Mouse (Mus musculus) heart, embryonic 12.5 days (tissue): Measurements from ENCODE around the gene Slc25a18. TPM values are rescaled to one million over a fixed set of nuclear protein-coding genes. Genes with fewer than 3 reads are reported as not detected.
A peak's percentile ranks its signal among the peaks of the same experiment; 100 is the strongest.

Experiments
- ATAC-seq: fragments of 200-750 bp; cut with Nextera tagmentation; 2 replicates; pipeline ENCODE4 v1.8.0; 2017; ENCODE audit warnings: moderate TSS enrichment, moderate library complexity; ENCODE audit not compliant: insufficient number of reproducible peaks, low FRiP score
- H3K27ac ChIP-seq: fragments of 300-500 bp; sonication (generic); 2 replicates; pipeline ENCODE4 v1.5.1; 2016; ENCODE audit warnings: mild to moderate bottlenecking, moderate library complexity; ENCODE audit not compliant: poor library complexity, severe bottlenecking
- H3K27me3 ChIP-seq: fragments of 300-500 bp; sonication (generic); replicated peaks from 2 replicates; pipeline ENCODE4 v1.6.1; 2016; ENCODE audit warnings: mild to moderate bottlenecking, moderate library complexity
- H3K36me3 ChIP-seq: fragments of 300-500 bp; sonication (generic); 2 replicates; pipeline ENCODE4 v1.6.1; 2016; ENCODE audit warnings: mild to moderate bottlenecking, moderate library complexity
- H3K4me1 ChIP-seq: fragments of 300-500 bp; sonication (generic); replicated peaks from 2 replicates; pipeline ENCODE4 v1.6.1; 2016; ENCODE audit warnings: mild to moderate bottlenecking
- H3K4me2 ChIP-seq: fragments of 300-500 bp; sonication (generic); 2 replicates; pipeline ENCODE4 v1.6.1; 2016; ENCODE audit warnings: mild to moderate bottlenecking, moderate library complexity
- H3K4me3 ChIP-seq: fragments of 300-500 bp; sonication (generic); 2 replicates; pipeline ENCODE4 v1.5.1; 2016; ENCODE audit warnings: mild to moderate bottlenecking
- H3K9ac ChIP-seq: fragments of 300-500 bp; sonication (generic); 2 replicates; pipeline ENCODE4 v1.6.1; 2016; ENCODE audit warnings: mild to moderate bottlenecking, moderate library complexity
- H3K9me3 ChIP-seq: fragments of 300-500 bp; sonication (generic); replicated peaks from 2 replicates; pipeline ENCODE4 v1.6.1; 2016; ENCODE audit warnings: mild to moderate bottlenecking, moderate library complexity
- WGBS: fragments of 180-500 bp; shearing (Covaris S2); methylation state at CpG from one replicate; pipeline ENCODE4 v1.1.7; 2016; 5-methylcytosine and 5-hydroxymethylcytosine counted together
- polyA plus RNA-seq: library from polyadenylated mRNA; unstranded; fragments of >200 nt; fragmentation: Nextera tagmentation; extraction: Ambion mirVana; gene quantifications from 2 replicates; pipeline ENCODE4 v1.2.1, GENCODE M21; 2016

Slc25a18 gene
- polyA plus RNA-seq, 1 experiment from 2014 or later, result 0.28 TPM

DNA sequence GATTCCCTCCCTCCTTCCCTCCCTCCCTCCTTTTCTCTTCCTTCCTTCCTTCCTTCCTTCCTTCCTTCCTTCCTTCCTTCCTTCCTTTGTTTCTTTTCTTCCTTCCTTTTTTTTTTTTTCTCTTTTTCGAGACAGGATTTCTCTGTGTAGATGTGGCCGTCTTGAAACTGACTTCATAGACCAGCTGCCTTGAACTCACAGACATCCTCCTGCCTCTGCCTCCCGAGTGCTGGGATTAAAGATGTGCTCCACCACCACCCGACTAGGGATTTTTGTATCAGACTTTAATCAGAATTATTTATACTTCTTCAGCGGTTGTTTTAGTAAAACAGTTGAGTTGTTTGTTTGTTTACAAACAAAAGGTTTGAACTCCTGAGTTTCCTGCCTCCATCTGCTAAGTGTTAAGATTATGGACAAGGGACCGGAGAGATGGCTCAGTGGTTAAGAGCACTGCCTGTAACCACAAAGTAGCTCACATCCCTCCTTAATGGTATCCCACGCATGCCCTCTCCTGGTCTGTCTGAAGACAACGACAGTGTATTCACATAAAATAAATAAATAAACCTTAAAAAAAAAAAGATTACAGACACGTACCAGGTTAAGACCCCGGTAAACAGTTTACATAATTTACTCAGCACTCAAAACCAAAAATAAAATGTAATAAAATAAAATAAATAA, 49.7 kb downstream of the Slc25a18 start:
- Histone ChIP-seq H3K27me3 (no peaks in the 10 kb centered on the region), H3K4me2 (peak overlapping the region; percentile 16; the same call in 1 of the 2 replicates), H3K4me1 (peaks cover 17% of the 10 kb centered on the region), H3K4me3 (no peak overlapping the region), H3K9ac (no peak overlapping the region), H3K36me3 (peaks cover 12% of the 10 kb centered on the region), H3K9me3 (no peaks in the 10 kb centered on the region), H3K27ac (peak overlapping the region; percentile 68)
- no peak for ATAC-seq
- WGBS, result 71% methylated on average over 10 of the region's 10 CpGs

DNA sequence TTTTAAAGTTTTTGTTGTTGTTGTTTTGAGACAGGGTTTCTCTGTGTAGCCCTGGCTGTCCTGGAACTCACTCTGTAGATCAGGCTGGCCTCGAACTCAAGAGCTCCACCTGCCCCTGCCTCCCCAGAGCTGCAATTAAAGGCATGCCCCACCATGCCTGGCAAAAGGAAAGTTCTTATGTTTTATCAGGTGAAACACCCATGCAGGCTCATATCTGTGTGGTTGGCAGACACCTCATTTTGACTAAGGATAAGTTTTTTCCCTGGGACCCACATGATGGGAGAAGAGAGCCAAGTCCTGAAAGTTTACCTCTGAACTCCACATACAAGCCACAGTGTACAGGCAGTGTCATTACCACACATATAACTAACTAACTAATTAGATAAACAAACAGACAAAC, 56.7 kb downstream of the Slc25a18 start:
- Histone ChIP-seq H3K27ac (peak overlapping the region; percentile 20; the same call in 1 of the 2 replicates), H3K4me3 (no peak overlapping the region), H3K4me2 (no peak overlapping the region), H3K9ac (no peak overlapping the region), H3K9me3 (no peaks in the 10 kb centered on the region), H3K4me1 (no peaks in the 10 kb centered on the region), H3K27me3 (no peaks in the 10 kb centered on the region), H3K36me3 (no peaks in the 10 kb centered on the region)
- 75% methylated on average over 1 of the region's 1 CpGs for WGBS
- ATAC-seq, result peak; percentile 10; the same call in 1 of the 2 replicates

DNA sequence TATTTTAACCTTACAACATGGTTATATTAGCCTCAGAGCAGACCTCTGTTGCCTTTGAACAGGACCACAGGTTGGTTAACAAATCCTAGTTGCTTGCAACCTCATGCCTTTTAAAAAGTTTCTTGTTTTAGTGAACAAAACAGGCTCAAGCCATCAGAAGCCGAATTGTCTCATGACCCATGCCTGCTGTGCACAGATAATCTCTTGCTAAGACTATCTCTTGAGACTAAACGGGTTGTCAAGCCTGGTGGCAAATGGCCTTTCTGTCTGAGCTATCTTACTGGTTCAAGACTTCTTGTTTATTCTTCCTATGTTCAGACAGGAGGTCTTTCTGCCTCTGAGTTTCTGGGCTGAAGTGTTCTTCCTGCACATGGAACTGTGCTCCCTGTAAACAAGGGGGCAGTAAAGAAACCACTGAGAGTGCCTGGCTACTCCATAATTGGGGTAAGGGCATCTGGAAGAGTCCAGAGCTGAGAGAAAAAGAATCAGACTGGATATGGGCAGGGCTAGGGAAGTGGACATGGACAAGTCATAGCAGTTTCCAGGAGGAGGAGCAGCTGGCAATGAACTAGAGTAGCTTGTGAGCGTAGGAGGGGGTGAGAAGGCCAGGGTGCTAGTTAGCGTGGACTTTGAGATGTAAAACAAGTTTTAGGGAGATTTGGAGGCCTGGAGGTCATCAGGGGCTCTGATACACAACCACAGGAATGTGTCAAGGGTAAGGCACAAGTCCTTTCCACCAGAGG, 57.7 kb downstream of the Slc25a18 start:
- Histone ChIP-seq H3K4me3 (no peak overlapping the region), H3K4me1 (no peaks in the 10 kb centered on the region), H3K27ac (peak overlapping the region; percentile 57), H3K36me3 (no peaks in the 10 kb centered on the region), H3K9ac (no peak overlapping the region), H3K9me3 (no peaks in the 10 kb centered on the region), H3K27me3 (no peaks in the 10 kb centered on the region), H3K4me2 (no peak overlapping the region)
- WGBS, result 44% methylated on average over 4 of the region's 4 CpGs
- ATAC-seq, result peak; percentile 71

GRCm38 (mm10) chr6:120832097-120832496, 58.7 kb downstream of the Slc25a18 start:
- no peaks in the 10 kb centered on the region for H3K27me3 ChIP-seq
- H3K4me3 ChIP-seq, result no peak overlapping the region
- peak; percentile 69 for ATAC-seq
- H3K27ac ChIP-seq, result no peak overlapping the region
- no peaks in the 10 kb centered on the region; the same call in 1 of the 2 replicates for H3K4me1 ChIP-seq
- H3K9me3 ChIP-seq, result no peaks in the 10 kb centered on the region
- WGBS, result 40% methylated on average over 4 of the region's 4 CpGs
- H3K36me3 ChIP-seq, result no peaks in the 10 kb centered on the region
- H3K9ac ChIP-seq, result no peak overlapping the region
- H3K4me2 ChIP-seq, result no peak overlapping the region

DNA sequence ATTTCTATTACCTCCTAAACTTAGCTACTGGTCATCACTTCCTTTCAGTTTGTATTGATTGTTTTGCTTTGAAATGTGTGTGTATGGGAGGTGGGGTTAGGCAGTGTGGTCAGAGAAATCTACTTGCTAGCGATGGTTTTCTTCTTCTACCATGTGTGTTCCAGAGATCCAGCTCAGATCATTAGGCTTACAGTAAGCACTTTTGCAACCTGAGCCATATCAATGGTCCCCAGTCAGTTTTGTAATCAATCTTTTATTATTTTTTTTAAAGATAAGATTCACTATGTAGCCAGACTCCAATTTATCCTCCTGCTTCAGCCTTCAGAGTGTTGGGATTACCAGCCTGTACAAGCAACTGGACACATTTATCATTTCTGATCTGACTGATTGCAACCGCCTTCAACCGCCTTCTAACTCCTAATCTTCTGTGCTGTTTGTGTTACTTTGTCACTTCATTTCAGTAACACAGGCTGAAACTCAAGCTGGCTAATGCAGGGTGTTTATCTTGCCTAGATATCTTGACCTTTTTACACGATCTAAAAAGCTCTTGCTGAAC, 61.5 kb downstream of the Slc25a18 start:
- ATAC-seq, result no peak
- Histone ChIP-seq H3K4me2 (no peak overlapping the region), H3K27me3 (no peaks in the 10 kb centered on the region), H3K27ac (no peak overlapping the region), H3K4me1 (peaks cover 3% of the 10 kb centered on the region; the same call in 1 of the 2 replicates), H3K9ac (no peak overlapping the region), H3K4me3 (no peak overlapping the region), H3K36me3 (peaks cover 4% of the 10 kb centered on the region), H3K9me3 (no peaks in the 10 kb centered on the region)
- 69% methylated on average over 4 of the region's 4 CpGs for WGBS

DNA sequence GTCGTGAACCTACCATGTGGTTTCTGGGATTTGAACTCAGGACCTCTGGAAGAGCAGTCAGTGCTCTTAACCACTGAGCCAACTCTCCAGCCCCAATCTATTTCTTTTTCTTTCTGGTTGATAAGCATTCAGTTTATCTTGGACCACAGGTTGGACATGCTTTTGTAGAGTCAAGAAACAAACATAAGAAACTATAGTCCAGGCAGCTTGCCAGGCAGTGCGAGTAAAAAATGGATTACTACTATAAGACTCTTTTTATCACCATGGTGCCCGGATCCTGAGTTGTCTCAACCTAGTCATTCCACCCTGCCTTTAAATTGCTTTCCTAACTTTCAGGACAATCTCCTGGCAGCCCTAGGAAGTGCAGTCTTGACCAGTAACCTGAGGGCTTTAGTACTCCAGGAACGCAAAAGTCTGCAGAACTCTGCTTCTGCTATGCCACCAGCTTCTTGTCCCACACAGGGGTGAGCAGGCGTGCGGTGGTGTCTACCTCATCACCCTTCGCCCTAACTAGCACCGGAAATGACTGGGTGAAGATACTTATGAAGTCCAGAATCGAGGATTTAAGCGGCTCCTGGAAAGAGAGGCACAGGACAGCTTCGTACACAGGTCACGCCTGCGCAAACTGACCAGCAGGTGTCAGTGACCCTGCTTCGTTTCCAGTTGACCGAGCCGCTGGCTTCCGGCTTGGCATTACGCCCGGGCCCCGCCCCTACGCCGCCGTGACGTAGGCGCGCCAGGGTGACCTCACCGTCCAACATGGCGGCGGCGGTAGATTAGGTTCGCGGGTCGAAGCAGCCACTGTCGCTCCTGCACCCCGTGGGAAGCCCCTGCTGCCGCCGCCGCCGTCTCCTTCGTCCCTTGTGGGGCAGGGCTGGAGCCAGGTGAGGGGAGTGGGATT, 62.3 kb downstream of the Slc25a18 start, which contains the start of gene Bcl2l13:
Gene Bcl2l13 (plus strand): TSS at position 739 of the 901 bp plus-strand sequence.
- H3K4me1 ChIP-seq, result peaks cover 3% of the 10 kb centered on the region; the same call in 1 of the 2 replicates
- peak; percentile 95 for ATAC-seq
- no peaks in the 10 kb centered on the region for H3K9me3 ChIP-seq
- 4% methylated on average over 40 of the region's 40 CpGs for WGBS
- H3K9ac ChIP-seq, result peak within 1 kb of the TSS; percentile 99
- H3K4me3 ChIP-seq, result peak within 1 kb of the TSS; percentile 96
- H3K27me3 ChIP-seq, result no peaks in the 10 kb centered on the region
- peaks cover 7% of the 10 kb centered on the region for H3K36me3 ChIP-seq
- peak within 1 kb of the TSS; percentile 97 for H3K27ac ChIP-seq
- H3K4me2 ChIP-seq, result peak within 1 kb of the TSS; percentile 78

DNA sequence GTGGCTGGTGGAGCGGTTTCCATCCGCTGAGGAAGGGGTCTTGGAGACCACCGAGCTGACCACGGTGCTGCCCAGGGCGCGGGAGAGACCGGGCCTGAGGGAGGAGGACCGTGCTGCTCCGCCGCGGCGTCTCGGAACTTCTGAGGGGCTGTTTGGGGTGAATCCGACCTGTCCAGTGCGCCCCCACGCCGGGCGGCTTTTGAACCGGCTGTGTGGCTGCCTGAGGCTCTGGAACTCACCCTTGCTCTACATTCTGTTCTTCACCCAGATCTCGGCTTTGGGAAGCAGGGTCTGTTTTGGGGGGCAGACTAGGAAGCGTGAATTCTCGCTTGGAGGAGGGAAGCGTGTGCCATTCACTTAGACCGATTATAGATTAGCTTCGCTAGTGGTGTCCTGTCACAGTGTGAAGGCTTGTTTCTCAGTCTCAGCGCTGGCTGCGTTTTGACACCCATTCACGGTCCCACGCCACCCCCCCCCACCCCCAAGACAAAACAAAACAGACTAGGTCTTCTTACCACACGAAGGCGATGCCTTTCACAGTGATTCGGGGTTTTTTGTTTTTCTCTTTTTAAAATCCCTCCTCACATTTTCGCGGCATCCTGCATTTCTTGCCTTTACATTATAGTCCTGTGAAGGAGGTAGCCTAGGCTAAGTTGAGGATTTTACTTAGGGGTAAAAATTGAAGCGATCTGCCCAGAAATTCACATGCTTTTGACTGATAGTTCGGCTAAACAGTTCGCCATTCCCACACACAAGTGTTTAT, 63.2 kb downstream of the Slc25a18 start:
- peaks cover 3% of the 10 kb centered on the region; the same call in 1 of the 2 replicates for H3K4me1 ChIP-seq
- ATAC-seq, result peak; percentile 75
- peak overlapping the region; percentile 97 for H3K27ac ChIP-seq
- H3K4me3 ChIP-seq, result peak overlapping the region; percentile 96
- peak overlapping the region; percentile 99 for H3K9ac ChIP-seq
- no peaks in the 10 kb centered on the region for H3K27me3 ChIP-seq
- peak overlapping the region; percentile 78 for H3K4me2 ChIP-seq
- whole genome bisulfite sequencing, result 3% methylated on average over 37 of the region's 37 CpGs
- no peaks in the 10 kb centered on the region for H3K9me3 ChIP-seq
- H3K36me3 ChIP-seq, result peaks cover 7% of the 10 kb centered on the region

- 72% methylated on average over 1 of the region's 1 CpGs for WGBS
- Histone ChIP-seq H3K4me2 (peak overlapping the region; percentile 78), H3K27me3 (no peaks in the 10 kb centered on the region), H3K9ac (peak overlapping the region; percentile 99), H3K27ac (peak overlapping the region; percentile 97; the same call in 1 of the 2 replicates), H3K4me3 (peak overlapping the region; percentile 96), H3K36me3 (peaks cover 7% of the 10 kb centered on the region), H3K4me1 (peaks cover 8% of the 10 kb centered on the region), H3K9me3 (no peaks in the 10 kb centered on the region)
- ATAC-seq, result no peak
Measured at GRCm38 (mm10) chr6:120837152-120837530, 63.8 kb downstream of the Slc25a18 start.

GRCm38 (mm10) chr6:120840258-120840657, 66.9 kb downstream of the Slc25a18 start:
- no peak overlapping the region for H3K9ac ChIP-seq
- no peak overlapping the region for H3K4me2 ChIP-seq
- H3K9me3 ChIP-seq, result no peaks in the 10 kb centered on the region
- ATAC-seq, result no peak
- H3K27ac ChIP-seq, result no peak overlapping the region
- H3K4me1 ChIP-seq, result peaks cover 17% of the 10 kb centered on the region
- peaks cover 7% of the 10 kb centered on the region for H3K36me3 ChIP-seq
- 97% methylated on average over 7 of the region's 7 CpGs for WGBS
- H3K27me3 ChIP-seq, result no peaks in the 10 kb centered on the region
- no peak overlapping the region for H3K4me3 ChIP-seq

- no peaks in the 10 kb centered on the region for H3K27me3 ChIP-seq
- H3K9me3 ChIP-seq, result no peaks in the 10 kb centered on the region
- 64% methylated on average over 5 of the region's 5 CpGs for WGBS
- H3K36me3 ChIP-seq, result peaks cover 7% of the 10 kb centered on the region
- H3K27ac ChIP-seq, result no peak overlapping the region
- ATAC-seq, result no peak
- peaks cover 17% of the 10 kb centered on the region for H3K4me1 ChIP-seq
- no peak overlapping the region for H3K9ac ChIP-seq
- no peak overlapping the region for H3K4me3 ChIP-seq
- H3K4me2 ChIP-seq, result no peak overlapping the region
Measured at GRCm38 (mm10) chr6:120841754-120842153, 68.4 kb downstream of the Slc25a18 start.
